Mouse (Mus musculus) spleen, postnatal 14 days (tissue): ENCODE results near the gene Olfr1188.
"Not testable (repeated sequence)": the region's sequence is repeated elsewhere in the genome, so short reads cannot be mapped to it uniquely, and the experiment has no call there.

Experiments
- DNase-seq, 2 experiments: peaks; one replicate each; pipeline ENCODE4 v3.0.0; 2021 to 2022; ENCODE audit warnings: low spot score in 2 of 2

Olfr1188 gene

DNA sequence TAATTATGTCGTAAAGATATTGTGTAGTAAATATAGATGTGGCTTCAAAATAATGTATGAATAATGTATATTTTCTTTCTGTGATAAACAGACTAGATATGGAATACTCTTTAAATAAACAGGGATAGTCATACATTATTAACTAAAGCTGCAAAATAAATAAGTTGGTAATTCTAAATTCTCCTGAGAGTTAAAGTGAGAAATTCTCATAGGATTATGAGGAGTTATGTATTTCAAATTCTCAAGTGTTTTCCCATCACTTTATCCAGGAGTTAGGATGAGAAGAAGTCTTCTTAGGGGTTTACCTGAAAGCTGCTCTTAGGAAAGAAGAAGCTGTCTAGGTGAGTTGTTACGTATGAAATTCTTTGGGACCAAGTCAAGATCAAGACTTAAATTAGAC lies at the start of gene Olfr1188:
Olfr1188 (plus strand) TSS at position 301 of the 400 bp plus-strand sequence.
- DNase-seq = no peak

DNA sequence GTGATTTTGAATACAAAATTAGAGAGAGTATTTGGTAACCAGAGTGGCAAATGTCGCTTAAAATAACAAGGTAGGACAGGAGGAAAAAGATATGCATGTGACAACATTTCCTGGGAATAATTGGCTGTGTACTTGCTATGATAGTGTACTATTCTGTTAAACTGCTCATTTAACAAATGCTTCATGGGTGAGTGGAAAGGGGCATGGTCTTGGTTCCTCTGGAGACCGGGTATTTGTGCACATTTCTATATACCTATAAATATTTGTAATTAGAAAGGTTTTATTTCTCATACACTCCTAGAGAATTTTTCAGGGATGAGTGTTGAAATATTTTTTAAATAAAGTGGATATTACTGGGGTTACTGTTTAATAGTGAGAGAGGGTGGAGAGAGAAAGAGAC lies 38.5 kb upstream of the Olfr1188 start, which contains the start of gene Olfr1186:
Olfr1186 (plus strand) TSS at position 301 of the 400 bp plus-strand sequence.
- no peak for DNase-seq

DNA sequence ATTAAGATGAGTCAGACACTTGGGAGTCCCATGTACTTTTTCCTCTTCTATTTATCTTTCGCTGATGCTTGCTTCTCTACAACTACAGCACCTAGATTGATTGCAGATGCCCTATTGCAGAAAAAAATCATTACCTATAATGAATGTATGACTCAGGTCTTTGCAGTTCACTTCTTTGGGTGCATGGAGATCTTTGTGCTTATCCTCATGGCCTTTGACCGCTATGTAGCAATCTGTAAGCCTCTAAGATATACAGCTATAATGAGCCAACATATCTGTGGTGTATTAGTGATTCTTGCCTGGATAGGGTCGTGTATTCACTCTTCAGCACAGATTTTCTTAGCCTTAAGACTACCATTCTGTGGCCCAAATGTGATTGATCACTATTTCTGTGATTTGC lies 31.0 kb upstream of the Olfr1188 start:
- DNase-seq = no peak

DNA sequence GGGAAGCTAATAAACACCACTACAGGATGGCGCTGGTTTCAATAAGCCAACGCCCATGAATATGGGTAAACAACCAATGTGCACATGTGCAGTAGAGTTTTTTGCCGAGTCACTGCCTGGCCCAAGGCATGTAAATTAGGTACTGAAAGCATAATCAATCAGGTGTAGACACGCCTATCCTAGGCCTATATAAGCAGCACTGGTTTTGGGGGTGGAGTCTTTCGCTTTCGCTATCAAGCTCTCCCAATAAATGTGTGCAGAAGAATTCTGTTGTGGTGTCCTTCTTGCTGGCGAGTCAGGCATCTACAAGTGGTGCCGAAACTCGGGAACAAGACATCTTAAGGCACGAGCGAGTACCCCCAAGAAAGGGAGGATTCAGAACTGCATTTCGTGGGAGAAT lies 16.0 kb downstream of the Olfr1188 start:
- DNase-seq = not testable (repeated sequence)

DNA sequence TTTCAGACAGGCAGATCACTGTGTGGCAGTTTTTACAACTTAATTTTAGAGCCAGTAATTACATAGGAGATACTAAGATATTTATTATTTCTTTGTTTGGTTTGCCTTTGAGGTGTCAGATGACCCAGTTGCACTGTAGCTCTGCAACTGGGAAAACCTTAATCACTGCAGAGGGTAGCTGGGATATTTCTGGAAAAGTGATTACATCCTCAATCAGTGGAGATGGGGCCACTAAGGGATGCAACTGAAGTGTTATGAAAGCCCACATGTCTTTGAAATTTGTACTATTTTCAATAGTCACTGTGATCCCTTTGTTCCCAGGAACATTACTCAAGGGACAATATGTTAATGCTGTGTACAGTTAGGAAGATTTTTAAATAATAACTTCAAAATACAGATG lies 29.4 kb downstream of the Olfr1188 start, which contains the start of gene Olfr1189:
Olfr1189 (plus strand) TSS at position 301 of the 400 bp plus-strand sequence.
- no peak for DNase-seq
